Mouse (Mus musculus): ENCODE data around the gene Xxylt1.

The Xxylt1 gene

DNA sequence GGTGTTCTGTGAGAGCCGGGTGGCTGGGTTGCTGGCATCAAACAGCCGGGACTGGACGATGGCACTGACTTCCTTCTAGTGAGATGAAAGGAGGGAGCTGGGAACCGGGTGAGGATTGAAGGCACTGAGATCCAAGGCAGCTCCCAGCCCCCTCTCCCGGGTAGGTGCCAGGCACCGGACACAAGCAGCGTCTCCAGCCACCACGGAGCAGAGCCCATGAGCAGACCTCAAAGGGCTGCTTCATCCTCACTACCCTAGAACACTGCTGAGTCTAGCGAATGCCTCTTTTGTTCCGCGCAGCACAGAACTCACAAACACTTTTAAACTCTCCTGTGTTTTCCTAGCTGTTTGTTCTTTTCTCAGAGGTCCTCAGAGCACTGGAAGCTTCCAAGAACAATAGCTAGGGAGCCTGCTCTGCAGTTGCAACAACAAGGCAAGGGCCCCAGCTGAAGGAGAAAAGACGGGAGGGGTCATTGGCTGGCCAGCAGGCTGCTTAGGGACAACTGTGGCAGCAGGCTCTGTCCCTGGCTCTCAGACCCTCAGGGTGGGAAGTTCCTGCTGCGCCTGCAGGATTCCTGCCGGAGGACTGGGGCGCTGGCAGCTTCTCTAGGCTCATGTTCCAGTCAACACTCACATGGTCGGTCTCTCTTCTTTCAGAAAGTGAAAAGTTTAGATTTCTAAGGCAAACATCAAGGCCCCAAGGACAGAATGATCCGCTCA lies 96.2 kb downstream of the Xxylt1 start:
- no peak for DNase-seq

GRCm38 (mm10) chr16:30984101-30984500 lies 97.1 kb downstream of the Xxylt1 start:
- no peak for DNase-seq

DNA sequence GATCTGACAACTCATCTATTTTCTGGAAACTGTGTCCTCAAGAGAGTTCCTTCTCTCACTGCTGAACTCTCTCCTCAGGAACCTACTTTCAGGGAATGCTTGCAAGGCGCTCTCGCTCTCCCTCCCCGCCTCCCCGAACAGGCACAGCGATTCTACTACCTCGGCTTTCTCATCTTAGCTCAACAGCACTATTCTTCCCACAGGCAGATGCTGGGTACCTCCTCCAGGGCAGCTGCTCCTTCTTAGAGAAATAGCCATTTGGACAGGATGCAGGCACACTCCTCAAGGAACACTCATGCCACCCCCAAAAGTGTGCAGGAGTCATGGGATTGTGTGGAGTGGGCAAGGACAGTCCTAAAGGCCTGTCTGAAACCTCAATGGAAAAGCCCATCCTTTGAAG lies 97.5 kb downstream of the Xxylt1 start:
- no peak for DNase-seq

GRCm38 (mm10) chr16:30983281-30983680 lies 98.0 kb downstream of the Xxylt1 start:
- DNase-seq: no peak

DNA sequence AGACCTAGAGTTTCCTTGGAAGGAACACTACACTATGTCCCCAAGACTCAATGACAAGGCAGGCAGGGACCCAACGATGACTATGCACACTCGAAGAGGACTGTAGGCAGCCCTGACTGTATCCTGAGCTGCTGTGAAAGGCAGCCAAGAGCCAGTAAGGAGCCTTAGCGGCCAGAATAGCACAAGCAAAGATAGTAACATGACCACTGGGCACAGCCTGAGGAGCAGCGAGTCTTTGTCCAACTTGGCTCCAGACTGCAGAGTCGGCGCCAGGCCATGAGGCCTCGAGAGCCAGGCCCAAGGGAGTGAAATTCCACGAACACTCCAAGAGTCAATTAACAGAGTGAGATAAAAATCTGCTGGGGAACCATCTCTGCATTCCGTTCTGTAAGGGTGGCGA lies 99.9 kb downstream of the Xxylt1 start:
- DNase-seq: no peak

DNA sequence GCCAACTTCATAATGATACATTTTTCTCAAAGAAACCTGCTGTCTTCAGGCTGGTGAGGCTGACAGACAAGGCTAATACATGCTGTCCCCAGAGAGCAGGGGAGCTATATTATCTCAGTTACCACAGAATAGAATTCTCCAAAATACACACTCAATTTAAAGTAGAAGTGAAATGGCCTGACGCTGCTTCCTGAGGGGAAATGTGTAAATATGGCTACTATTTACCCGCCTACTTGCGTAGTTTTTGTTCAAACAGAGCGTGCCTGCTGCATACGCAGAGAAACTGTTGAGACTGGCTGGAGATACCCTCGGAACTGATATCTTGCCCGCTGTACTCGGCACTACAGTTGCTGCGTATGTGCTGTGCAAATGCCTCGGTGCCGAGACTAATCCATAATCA lies 101.3 kb downstream of the Xxylt1 start:
- DNase-seq: no peak

- no peak for DNase-seq
Measured at GRCm38 (mm10) chr16:30977728-30978127, 103.5 kb downstream of the Xxylt1 start.

- peak; percentile 96 for DNase-seq
Measured at GRCm38 (mm10) chr16:30977186-30977585, 104.0 kb downstream of the Xxylt1 start.

GRCm38 (mm10) chr16:30974549-30974948 lies 106.7 kb downstream of the Xxylt1 start:
- no peak for DNase-seq

GRCm38 (mm10) chr16:30973416-30973815 lies 107.8 kb downstream of the Xxylt1 start:
- DNase-seq: peak; percentile 88

GRCm38 (mm10) chr16:30971950-30972541 lies 109.2 kb downstream of the Xxylt1 start:
- DNase-seq: no peak

- no peak for DNase-seq
Measured at GRCm38 (mm10) chr16:30969266-30970064, 111.8 kb downstream of the Xxylt1 start.

- DNase-seq: no peak
Measured at GRCm38 (mm10) chr16:30968402-30969151, 112.7 kb downstream of the Xxylt1 start.

DNA sequence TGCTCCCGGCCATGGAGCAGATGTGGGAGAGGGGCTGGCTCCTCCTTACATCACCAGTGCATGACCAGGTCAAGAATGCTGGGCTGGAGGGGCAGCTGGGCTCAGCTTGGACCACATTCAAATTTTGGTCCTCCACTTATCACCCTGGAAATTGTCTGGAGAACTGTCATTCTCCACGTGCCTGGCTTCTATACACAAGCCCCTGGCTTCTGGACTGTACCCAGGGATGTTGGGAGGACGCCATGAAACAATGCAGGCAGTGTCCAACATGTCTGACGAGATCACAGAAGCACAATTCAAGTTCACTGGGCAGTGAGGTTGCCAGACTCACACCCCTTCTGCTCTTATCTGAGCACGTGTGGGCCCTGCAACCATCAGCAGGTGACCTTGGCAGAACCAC lies 114.5 kb downstream of the Xxylt1 start:
- peak; percentile 32 for DNase-seq

DNA sequence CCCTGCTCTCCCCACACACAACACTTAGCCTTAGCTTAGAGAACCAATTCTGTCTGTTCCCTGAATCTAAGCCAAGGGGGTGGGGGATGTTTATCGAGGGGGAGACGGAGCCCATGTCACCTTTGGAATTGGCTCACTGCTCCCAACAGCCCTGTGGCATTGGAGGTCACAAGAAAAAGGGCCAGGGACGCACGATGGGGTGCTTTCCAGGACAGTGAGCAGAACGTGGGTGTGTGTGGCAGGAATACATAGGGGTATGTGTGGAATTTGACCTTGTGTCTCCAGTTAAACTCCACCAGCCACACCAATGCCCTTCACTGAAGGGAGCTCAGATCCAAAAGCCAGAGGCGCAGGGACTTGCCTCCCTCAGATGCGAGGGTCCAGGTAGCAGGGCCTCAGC lies 116.3 kb downstream of the Xxylt1 start:
- DNase-seq: no peak

- DNase-seq: no peak
Measured at GRCm38 (mm10) chr16:30964411-30964810, 116.8 kb downstream of the Xxylt1 start.

DNA sequence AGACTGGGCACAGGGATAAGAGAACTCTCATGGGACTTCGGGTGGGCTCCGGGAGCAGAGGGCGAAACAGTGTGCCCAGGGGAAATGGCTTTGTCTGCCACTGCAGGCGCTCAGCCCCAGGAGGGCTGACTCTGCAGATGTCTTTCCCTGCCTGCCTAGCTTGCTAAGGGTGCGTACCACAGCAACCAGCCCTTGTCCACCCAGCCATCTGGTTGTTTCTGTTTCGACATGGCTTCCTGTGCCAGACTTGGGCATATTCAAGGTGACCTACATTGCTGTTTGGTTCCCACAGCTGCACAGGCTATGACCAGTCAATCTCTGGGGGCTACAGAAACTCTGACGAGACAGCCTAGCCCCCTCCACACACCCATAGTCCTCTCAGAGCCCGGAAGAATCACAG lies 118.7 kb downstream of the Xxylt1 start:
- DNase-seq: no peak

DNA sequence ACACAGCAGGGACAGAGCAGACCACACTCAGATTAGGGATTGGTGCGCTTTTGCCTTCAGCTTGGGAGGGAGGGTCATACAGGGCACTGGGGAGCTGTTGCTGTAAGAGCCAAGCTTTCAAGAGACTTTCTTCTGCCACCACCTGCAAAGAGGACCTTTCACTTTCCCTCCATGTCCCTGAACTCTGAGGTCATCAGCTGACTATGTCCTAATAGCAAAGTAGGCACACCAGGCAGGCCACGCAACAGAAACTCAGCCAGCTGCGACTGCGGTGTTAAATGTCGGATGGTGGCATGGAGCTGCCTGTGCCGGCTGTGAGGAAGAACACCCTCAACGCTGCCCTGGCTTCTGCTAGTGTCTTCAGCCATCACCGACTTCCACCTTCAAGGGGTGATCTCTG lies 120.1 kb downstream of the Xxylt1 start:
- DNase-seq: no peak

DNA sequence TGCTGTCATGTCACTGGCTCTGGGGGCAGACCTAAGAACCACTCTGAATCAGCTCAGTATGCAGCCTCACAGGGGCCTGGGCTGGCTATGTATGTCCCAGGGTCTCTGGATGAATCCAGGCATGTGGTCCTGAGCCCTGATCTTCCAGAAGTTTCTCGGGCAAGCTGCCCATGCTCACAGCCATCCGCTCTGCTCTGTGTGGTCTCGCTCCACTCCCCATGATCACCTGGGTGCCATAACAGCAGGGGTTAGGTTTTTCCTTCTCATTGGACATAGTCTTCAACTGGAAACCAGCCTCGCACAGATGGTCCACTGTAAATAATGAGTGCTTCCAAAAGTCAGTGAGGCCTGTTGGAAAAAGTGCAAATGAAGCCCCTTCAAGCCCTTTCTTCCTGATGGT lies 121.0 kb downstream of the Xxylt1 start:
- no peak for DNase-seq

GRCm38 (mm10) chr16:30959692-30960091 lies 121.5 kb downstream of the Xxylt1 start:
- DNase-seq: no peak

DNA sequence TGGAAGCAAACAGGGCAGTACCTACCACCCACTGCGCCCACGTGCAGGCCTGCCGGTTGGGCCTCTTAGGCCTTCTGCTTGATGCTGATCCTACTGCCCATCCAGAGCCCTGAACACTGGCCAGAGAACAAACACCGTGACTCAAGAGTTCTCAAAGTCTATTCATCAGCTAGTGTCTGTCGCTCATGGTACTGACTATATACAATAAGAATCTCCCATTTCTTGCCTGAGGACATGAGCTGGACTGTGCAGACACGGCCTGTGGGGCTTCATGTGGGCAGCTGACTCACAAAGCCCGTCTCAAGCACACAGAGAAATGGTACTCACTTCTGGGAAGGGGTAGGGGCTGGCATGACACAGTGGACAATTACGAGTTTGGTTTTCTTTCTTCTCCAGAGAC lies 125.1 kb downstream of the Xxylt1 start:
- DNase-seq: no peak

- DNase-seq: no peak
Measured at GRCm38 (mm10) chr16:30948636-30949035, 132.6 kb downstream of the Xxylt1 start.

DNA sequence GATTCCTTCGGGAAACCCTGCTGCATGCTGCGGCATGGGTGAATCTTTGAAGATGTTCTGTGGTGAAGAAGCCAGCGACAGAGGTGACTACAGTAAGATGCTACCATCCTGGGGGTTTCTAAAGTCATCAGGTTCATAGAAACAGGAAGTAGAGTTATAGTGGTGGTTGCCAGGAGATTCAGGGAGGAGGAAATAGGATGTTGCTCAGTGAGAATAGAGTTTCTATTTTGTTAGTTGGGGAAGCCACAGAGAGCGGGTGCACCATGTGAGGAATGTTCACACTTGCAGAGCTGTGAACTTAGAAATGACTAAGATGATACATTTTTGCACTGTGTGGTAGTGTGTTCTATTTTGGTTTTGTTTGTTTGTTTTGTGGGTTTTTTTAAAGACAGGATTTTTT lies 133.0 kb downstream of the Xxylt1 start:
- no peak for DNase-seq

Measured in retina, postnatal 1 day (tissue).